Mouse (Mus musculus): Measurements from ENCODE around the gene Cpeb3. TPM values are rescaled to one million over a fixed set of nuclear protein-coding genes. Genes with fewer than 3 reads are reported as not detected.

Gene Cpeb3
- total RNA-seq, 2 experiments from 2014 or later: 35.8 to 44.6 TPM

DNA sequence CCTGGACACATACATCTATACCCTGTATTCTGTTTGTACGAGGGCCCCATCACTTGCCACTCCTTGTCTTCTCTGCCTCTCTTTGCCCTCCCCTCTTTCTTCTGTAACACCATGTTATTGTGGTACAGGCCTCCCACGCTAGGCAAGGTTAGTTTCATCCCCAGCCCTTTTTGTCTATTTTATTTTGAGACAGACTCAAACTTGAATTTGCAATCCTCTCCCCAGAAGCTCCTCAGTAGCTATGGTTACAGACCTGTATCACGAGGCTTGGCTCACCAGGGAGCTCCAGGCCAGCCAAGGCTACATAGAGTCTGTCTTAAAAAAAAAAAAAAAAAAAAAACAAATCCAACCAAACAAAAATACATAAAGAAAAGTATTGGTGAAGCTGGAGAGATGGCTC, 123.9 kb downstream of the Cpeb3 start:
- DNase-seq: no peak

DNA sequence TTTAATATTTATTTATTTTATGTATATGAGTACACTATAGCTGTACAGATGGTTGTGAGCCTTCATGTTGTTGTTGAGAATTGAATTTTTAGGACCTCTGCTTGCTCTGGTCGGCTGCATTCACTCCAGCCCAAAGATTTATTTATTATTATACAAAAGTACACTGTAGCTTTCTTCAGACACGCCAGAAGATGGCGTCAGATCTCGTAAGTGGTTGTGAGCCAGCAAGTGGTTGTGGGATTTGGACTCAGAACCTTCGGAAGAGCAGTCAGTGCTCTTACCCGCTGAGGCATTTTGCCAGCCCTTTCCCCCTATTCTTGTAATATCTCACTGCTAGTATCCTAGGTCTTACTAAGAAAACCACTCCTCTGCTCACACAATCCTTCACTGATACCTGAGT, 126.9 kb downstream of the Cpeb3 start:
- DNase-seq: no peak

DNA sequence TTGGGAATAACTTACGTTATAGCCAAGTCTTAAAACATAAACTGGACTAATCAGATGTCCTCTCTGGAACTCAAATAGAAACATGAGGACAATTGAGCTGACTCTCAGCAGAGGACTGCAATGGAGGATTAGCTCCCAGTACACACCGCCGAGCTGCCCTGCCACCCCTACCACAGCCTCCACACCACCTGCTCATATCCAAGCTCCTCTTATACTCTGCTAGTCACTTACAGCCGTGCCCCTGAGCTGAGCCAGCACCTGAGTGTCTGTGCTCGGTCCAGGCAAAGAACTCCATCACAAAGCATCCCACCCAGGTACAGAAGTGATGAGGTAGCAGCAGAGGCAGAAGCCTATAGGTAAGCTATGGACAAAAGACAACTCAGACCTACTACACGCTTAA, 129.2 kb downstream of the Cpeb3 start:
- DNase-seq: no peak

DNA sequence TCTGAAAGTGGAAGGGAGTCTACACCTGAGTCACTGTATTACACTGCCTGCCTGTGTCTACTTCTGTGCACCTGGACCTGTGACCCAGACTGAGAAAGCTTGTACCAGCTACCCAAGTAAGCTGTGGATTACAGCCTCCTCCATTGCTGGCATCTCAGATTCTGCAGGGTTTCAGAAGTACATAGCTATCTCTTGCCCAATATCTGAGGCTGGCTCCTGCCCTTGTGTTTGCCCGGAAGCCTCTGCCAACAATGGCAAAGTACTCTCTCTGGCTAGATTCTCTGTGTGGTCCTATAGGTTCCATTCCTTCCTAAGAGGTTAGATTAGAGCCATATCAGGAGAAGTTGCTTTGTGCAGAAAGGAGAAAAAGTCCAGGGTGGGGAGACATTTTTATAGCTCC, 129.8 kb downstream of the Cpeb3 start:
- peak; percentile 33 for DNase-seq

DNA sequence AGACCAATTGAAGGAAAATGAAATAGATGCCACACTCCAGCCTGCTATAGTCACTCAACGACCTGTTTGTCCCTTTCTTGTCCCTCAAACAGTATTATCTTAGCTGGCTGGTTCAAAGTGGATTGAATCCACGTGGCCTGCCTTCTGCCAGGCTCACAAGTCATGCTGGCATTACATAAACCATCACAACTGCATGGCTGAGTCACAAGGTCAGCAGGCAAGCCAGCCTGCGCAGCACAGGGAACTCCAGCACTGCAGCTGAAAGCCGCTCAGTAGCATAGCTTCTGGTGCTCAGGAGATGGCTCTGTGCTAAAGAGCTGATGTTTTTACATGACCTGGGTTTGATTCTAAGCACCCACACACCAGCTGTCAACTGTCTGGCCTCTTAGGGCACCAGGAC, 130.3 kb downstream of the Cpeb3 start:
- peak; percentile 79 for DNase-seq

DNA sequence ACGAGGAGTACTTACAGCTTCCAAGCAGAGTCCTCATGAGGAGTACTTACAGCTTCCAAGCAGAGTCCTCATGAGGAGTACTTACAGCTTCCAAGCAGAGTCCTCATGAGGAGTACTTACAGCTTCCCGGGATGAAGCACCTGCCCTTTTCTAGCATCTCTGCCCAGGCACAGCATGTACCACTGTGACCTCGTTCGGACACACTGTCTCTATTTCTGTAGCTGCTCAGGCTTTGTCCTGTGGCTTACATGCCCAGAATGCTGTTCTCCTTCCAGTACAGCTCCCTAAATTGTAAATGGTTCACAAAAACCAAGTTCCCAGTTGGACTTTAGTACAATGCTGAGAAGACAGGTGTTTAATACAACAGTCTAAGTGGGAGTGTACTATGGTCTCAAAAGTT, 131.1 kb downstream of the Cpeb3 start:
- DNase-seq: peak; percentile 59

DNA sequence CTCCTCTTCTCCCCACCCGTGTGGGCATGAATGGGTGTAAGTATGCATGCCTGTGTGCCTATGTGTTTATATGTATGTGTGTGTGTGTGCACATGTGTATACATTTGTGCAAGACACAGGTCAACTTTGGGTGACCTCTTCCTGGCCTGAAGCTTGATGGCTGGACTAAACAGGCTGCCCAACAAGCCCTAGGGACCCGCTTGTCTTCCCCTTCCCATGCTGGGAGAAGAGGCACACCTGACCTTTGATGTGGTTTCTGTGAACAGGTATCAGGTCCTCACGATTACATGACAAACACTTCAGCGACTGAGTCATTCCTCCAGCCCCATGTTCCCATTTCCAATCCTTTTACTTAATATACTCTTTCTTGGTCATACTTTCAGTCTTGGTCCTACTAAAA, 131.8 kb downstream of the Cpeb3 start:
- no peak for DNase-seq

DNA sequence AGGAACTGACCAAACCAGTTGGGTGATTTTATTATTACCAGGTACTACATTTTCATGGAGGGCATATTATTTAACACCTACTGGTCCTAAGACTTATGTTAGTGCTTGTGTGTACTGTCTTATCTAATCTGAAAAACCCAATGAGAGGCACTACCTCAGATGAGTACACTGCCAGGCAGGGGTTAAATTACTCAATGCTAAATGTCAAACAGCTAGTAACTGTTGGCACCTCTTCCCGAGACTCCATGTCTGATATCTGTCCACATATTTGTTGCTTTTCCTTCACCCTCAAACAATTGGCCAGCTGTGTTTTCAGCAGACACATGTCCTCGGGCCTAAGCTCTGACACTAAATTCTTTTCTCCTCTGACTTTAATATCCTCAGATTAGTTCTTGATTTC, 132.3 kb downstream of the Cpeb3 start:
- DNase-seq: no peak

DNA sequence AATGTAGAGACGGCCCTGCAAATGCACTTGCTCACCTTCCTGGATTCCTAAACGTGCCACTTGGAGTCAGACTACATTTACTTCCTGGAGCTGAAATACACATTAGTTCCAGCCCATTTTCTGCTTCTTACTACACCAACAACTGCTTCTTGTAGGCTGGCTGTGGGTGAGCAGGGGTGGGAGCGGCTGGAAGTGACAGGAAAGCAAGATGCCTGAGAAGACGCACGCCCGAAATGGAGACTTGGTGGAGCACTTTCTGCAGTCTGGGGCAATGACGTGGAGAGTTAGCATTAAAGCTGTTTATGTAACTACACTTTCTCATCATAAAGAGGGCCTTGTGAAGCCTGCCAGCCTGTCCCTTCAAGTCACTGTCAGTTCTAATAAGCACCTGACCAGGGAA, 132.7 kb downstream of the Cpeb3 start:
- DNase-seq: no peak

DNA sequence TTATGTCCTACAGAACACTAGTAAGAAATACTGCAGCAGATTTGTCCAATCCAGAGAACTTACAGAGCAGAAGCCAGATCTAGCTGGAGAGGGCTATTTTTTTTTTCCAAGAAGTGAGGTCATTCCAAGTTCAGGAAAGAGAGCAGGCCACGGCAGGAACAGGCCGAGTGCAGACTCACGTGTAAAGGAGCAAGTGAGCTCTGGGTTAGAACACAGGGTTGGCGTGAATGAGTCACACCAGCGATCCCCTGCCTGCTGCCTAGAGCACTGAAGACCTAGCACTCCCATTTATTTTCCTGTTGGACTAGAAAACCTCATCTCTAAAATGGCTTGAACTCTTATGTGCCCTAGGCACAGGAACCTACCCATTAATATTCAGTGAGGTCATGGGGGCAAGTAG, 133.7 kb downstream of the Cpeb3 start:
- DNase-seq: no peak

DNA sequence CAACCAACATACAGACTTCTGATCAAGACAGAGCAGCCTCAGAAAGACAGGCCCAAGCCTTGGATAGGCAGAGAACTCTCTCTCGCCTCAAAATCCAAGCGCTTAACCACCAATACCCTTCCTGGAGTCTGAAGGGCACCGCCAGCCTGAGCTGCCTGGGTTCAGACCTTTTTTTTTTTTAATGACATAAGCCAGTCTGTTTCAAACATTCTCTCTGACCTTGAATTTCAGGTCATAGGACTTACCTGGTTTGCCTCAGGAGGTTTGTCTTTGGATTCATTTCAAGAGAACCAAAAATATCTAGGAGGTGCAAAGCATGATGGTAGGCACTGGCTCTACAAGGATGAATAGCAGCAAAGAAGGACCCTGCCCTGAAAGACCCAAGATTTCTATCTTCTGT, 134.1 kb downstream of the Cpeb3 start:
- no peak for DNase-seq

DNA sequence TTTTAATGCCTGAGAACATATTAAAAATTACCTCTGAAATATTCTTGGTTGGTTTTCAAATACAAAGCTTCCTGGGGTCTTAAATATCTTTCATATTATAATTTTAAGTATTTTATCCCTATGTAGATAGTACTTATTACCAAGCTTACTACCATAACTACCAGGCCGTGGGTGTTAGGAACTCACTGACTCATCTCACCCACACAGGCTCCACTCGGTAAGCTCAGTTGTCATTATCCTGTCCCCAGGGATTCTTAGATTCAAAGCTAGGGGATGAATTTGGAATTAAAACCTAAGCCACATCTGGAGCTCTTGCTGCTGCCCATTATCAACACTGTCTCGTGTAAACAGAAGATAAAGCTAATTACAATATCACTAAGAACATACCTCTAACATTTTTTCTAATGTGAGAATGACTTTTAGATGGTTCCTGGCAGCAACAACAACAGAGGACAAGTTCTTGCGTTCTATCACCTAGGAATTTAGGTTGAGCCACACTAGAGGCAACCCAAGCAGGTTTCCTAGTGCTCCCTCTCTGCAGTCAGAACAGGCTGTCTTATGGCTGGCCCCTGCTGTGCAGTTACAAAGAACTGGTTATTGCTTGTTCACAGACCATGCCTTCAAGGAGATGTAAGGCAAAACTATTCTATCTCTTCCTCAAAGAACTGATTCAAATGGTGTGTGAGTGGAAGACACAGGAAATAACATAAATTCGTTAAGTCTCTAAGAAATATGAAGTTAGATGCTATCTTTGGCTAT, 135.4 kb downstream of the Cpeb3 start:
- no peak for DNase-seq

DNA sequence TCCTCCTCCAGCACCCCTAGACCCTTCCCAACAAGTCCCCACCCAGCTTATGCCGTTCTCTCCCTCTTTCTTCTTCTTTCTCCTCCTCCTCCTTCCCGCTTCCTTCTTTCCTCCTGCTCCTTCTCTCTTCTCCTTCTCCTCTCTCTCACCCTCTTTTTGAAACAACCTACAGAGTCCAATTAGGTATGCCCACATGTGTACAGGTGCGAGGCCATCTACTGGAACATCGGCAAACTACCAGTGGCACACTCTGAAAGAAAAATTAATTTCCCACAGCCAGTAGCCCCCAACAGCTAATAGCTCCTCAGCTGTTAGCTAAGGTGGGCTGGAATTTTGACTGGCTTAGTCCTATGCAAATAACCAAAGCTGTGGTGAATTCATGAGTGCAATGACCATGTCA, 139.2 kb downstream of the Cpeb3 start:
- DNase-seq: no peak

DNA sequence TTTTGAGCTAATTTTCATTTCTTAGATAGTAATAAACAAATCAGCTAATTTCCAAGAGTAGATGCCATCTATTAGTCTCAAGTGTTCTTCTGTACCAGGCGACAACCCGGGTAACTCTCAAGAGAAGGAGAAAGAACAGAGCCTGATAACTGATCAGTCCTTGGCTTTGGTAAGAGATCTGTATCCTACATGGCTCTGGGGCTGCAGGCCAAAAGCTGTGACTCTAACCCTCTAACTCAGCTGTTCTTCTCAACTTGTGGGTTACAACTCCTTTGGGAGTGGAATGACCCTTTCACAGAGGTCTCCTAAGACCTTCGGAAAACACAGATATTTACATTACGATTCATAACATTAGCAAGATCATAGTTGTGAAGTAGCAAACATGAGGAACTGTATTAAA, 148.3 kb downstream of the Cpeb3 start:
- no peak for DNase-seq

DNA sequence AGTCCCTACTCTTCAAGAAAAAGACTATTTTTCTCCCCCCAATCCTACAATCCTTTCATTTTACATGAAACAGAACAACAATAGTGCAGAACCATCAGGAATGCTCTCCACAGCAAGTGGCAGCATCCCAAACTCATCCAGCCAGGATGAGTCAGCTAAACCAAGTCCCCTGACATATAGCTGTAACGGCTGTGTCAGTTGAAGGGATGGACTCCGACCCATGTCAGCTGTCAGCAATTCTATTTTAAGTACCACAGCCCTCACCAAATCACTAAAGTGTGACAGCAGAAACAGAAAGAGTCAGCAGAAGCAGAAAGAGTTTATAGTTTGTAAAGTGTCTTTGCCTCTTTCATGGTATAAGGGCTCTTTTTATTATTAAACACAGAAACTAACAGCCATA, 148.8 kb downstream of the Cpeb3 start:
- peak; percentile 56 for DNase-seq

DNA sequence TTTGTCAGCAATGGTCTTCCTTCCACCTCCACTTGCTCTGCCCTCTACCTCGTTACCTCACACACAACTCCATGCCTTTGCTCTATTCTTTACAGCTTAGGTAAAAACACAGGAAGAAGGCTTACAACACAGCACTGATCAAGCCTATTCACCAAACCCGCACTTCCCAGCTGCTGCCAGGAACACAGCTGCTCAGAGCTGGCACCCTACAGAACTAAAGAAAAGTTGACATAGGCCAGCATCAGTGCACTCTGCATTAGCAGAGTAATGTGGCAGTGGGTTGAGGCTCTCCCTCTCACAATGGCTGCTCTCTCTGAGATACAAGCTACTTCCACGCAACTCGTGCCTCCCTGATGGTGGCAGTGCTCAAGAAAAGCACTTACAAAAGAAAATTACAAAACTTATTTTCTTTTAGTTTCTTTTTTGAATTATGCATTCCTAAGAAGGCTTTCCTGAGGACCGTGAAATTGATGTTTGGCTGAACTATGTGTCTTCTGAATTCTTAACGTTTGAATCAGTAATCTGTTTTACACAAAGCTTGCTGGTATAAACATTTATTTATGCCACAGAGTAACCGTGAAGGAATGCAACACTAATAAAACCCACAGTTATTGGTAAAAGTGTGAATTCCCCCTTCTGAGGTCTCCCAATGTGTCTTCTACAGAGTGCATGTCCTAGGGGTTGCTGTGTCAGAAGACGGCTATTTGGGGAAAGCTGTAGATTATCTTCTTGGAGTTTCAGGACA, 151.1 kb downstream of the Cpeb3 start:
- DNase-seq: no peak

DNA sequence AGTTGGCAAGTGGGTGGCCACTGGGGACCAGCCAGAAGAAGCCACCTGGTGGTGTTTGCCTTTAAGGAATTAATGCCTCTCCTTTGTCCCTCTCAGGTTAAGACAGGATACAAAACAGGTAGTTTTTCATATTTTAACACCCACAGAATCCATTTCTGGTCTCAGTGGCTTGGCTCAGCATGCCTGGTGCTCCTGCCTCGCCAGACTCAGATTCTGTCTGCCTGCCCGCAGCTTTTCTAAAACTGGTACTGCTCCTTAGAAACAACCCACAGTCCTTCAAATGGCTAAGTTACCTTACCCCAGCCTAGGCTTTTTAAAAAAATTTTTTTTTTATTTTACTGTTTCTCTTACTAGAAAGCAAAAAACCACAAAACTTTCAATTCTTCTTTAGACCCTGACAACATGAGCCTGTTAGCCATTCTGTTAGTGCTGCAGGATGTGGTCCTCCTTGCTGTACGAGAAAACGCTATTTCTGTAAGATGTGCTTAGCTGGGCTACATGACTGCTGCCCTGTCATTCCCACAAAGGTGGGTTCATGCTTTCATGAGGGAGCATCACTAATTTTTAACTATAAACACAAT, 152.3 kb downstream of the Cpeb3 start:
- DNase-seq: no peak

DNA sequence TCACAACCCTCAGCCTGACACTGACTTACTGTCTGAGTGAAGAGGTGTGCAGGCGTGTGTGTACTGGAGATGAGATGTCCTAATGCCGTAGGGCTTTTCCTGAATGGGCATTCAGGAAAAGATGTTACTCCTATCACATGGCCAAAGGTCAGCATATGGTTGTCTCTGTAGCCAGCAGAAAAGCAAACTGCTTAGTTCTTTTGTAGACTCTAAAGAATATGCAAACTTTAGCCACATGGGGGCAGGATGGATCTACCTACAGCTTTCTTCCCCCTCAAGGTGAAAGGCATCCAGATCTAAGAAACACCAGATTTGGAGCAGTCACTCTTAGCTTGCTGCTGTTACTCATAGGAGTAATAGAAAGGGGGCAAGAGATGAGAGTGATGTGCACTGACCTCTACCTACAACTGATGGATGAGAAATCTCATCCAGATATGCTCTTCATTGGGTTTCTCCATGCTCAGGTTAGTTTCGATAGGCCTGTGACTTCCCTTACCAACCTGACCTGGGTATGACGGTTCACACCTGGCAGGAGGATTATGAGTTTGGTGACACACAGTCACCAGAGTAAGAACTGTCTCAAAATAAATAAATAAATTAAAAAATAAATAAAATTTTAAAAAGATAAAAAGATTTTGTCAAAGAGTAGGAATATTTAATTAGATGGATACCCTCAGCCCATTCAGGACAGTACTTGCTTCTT, 157.6 kb downstream of the Cpeb3 start:
- no peak for DNase-seq

DNA sequence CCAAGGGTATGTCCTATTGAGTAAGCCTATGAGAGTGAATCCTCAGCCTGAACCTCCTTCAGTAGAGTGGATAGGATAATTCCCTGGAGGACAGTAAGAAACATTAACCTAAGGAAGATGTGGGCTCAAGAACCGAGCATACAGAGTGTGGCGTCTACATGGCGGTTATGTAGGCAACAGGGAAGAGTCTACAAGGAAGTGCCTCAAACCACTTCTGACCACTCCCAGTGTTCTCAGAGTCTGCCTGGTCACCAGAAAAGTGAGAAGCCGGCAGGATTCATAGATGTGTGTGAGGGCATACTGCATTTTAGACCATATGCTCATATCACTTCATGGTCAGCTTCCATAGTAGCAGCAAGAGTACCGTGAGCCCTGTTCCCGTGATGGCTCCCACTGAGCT, 159.9 kb downstream of the Cpeb3 start:
- DNase-seq: no peak

DNA sequence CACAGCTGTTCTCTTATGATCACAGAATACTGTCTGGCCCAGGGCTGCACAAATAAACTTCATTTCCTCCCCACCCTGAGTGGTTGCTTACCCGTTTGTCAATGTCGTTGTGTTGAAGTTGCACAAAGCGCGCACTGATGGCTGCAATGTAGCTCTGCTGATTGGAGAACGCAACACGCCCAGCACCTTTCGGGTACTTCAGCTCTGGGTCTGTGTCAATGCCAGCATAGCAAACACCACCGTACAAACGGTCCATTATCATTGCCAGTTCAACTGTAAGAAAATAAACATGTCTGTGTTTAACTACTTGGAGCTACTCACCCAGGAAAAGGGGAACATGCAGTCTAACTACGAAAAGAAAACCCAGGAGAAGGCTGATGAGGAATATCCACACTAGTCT, 164.0 kb downstream of the Cpeb3 start:
- DNase-seq: no peak

DNA sequence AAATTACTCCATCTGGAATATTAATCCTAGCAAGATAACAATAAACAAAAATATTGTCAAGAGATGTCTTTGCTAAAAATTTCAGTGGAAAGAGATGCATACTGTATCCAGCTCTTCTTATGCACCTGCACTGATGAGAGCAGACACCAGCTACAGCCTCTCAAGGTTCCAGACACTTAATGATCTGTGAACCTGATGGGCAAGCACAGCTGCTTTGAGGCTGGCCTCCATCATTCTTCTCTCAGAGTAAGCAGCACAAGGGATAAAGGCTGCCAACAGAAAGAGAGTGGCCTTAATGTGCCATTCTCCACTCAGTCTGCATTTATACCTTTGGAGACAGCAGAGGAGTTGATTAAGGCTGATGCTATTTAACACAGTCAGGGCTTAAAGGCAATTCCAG, 167.5 kb downstream of the Cpeb3 start:
- no peak for DNase-seq

DNA sequence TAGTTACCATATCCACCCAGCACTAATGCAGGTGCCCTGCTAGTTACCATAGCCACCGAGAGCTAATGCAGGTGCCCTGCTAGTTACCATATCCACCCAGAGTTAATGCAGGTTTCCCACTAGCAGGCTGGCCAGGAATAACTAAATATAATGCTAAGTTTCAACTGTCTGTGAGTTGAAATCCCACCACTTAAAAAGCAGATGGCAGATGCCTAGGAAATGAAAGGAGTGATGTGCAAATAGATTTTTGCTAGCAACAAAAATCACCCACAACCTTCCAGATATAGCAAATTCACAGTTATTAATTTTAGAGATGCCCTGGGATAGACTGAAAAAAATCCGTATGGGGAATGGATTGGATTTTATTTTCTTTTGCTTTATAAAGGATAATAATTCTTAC, 176.0 kb downstream of the Cpeb3 start:
- no peak for DNase-seq

DNA sequence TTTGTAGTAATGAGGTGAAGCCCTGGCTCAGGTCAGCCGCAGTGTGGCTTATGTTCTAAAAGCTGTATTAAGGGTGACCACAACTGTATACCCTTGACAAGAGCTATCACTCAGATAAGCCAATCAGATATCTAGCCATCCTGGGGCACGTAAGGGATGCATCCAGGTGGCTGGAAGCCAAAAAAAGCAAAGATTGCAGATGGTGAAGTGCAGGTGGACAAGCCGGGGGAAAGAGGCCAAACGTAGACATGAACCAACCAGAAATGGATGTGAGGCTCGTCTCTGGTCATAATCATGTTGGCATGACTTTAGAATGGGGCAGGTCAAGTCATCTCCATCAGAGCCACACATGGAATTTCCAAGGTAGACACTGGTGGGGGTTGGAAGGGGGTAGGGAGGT, 177.0 kb downstream of the Cpeb3 start:
- DNase-seq: no peak

Measured in gastrocnemius, postnatal 25 days (tissue).